Comparison of ENCODE assay signal across 7 mouse cellular contexts in the genomic region with DNA sequence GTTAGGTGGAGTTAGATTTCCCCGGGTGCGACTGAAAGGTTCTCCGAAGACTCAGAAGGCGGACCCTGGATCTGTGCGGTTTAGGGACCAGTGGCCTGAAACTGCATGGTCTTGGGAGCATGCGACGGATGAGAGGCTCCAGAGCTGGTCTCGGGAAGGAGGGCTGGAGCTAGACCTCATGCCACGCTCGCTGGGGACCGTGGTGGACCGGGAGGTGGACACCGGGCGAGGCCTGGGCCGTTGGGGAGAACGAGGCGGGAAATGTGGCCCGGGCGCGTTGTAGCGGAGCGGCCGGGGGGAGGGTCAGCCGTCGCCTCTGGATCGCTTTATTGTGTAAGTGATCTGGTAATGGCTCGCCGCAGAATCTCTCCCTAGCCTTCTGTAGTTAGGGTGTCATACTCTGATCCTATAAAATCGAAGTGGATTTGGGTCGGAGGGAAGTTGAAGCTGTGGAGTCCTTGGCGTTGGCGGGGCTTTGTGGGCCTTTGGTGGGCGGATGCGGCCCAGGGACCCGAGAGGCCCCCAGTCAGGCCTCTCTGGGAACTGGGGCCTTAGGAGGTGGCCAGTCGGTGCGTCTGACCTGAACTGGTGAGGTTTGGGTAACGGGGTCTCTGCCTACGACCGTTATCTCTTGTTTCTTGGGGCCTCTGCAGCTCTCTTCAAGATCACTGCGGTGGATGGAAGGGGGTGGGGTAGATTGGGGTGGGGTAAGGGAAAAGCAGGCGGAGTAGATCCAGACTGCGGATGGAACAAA. TPM values are rescaled to one million over a fixed set of nuclear protein-coding genes. Genes with fewer than 3 reads are reported as not detected.
DNase-seq lines count a peak whose midpoint lies in the region; ATAC-seq and TF ChIP-seq lines count a peak whose summit lies in the region.

No protein-coding gene starts in this region.

- peak overlapping the region; percentile 90 for H3K4me2 ChIP-seq in embryonic facial prominence, embryonic 14.5 days (ENCODE audit: low read depth, low read length)
- peak overlapping the region; percentile 90 for H3K4me2 ChIP-seq in heart, embryonic 15.5 days
- H3K4me2 ChIP-seq in lung, embryonic 15.5 days = peak overlapping the region; percentile 80

- TF ChIP-seq EP300 in MEL (IDR thresholded peaks at IDR 0.05; ENCODE audit: low read depth in 1 of 2, low read length in 2 of 2) = peak in 1 of 2 experiments; percentile 57; a peak in 1 of 4 replicates

- peaks cover 19 to 25% of the 10 kb centered on the region in 2 experiments for H3K36me3 ChIP-seq in MEL (ENCODE audit: control insufficient read depth in 1 of 2, insufficient read depth in 2 of 2, low read length in 2 of 2)
- H3K36me3 ChIP-seq in embryonic facial prominence, embryonic 14.5 days (ENCODE audit: control insufficient read depth, insufficient read depth, low read length) = 0 out of 2 replicates have a peak, but pooled peaks cover under 1% of the 10 kb centered on the region
- H3K36me3 ChIP-seq in heart, embryonic 15.5 days = no peaks in the 10 kb centered on the region; the same call in 1 of the 2 replicates
- no peaks in the 10 kb centered on the region for H3K36me3 ChIP-seq in lung, embryonic 15.5 days

- no peaks in the 10 kb centered on the region for H3K27me3 ChIP-seq in MEL (ENCODE audit: control insufficient read depth in 1 of 2, insufficient read depth in 2 of 2, low read length in 2 of 2)
- no peaks in the 10 kb centered on the region for H3K27me3 ChIP-seq in embryonic facial prominence, embryonic 14.5 days (replicated peaks; ENCODE audit: control insufficient read depth, insufficient read depth, low read length)
- H3K27me3 ChIP-seq in heart, embryonic 15.5 days = no peaks in the 10 kb centered on the region
- H3K27me3 ChIP-seq in lung, embryonic 15.5 days = no peaks in the 10 kb centered on the region

- H3K4me3 ChIP-seq in MEL (ENCODE audit: control insufficient read depth in 1 of 2, insufficient read depth in 1 of 2, low read depth in 2 of 2, low read length in 2 of 2) = peak overlapping the region; percentile 92 to 97
- peak overlapping the region; percentile 92 for H3K4me3 ChIP-seq in embryonic facial prominence, embryonic 14.5 days (ENCODE audit: low read depth, low read length)
- peak overlapping the region; percentile 97 for H3K4me3 ChIP-seq in heart, embryonic 15.5 days
- peak overlapping the region; percentile 69 for H3K4me3 ChIP-seq in lung, embryonic 15.5 days

- DNase-seq in MEL (ENCODE audit: low read depth, low spot score) = peak; percentile 80
- peak; percentile 59 for DNase-seq in adrenal gland, adult 2 months
- peak; percentile 59 for DNase-seq in embryonic facial prominence, embryonic 14.5 days (ENCODE audit: low spot score)
- peak; percentile 36 to 58 for DNase-seq in kidney, postnatal 25 days
- peak; percentile 42 to 56 for DNase-seq in right cerebral cortex, adult 2 months (ENCODE audit: low spot score in 2 of 2)

- H3K27ac ChIP-seq in MEL (ENCODE audit: control insufficient read depth, low read depth, low read length) = peak overlapping the region; percentile 95
- peak overlapping the region; percentile 98 for H3K27ac ChIP-seq in embryonic facial prominence, embryonic 14.5 days (replicated peaks; ENCODE audit: low read depth, low read length)
- H3K27ac ChIP-seq in heart, embryonic 15.5 days = peak overlapping the region; percentile 100
- H3K27ac ChIP-seq in lung, embryonic 15.5 days = peak overlapping the region; percentile 93

- no peak for ATAC-seq in embryonic facial prominence, embryonic 14.5 days (ENCODE audit: low read depth)
- ATAC-seq in heart, embryonic 15.5 days (replicated peaks; ENCODE audit: insufficient number of reproducible peaks, insufficient read depth, low FRiP score, low read depth) = no peak
- ATAC-seq in lung, embryonic 15.5 days (ENCODE audit: borderline replicate concordance, extremely low read depth, low FRiP score, low TSS enrichment) = no peak

- peak overlapping the region; percentile 95 for H3K9ac ChIP-seq in MEL (ENCODE audit: control insufficient read depth, low read depth, low read length, poor library complexity, severe bottlenecking)
- H3K9ac ChIP-seq in embryonic facial prominence, embryonic 14.5 days (ENCODE audit: low read depth, low read length) = peak overlapping the region; percentile 94
- peak overlapping the region; percentile 96 for H3K9ac ChIP-seq in heart, embryonic 15.5 days
- H3K9ac ChIP-seq in lung, embryonic 15.5 days = peak overlapping the region; percentile 88

- peaks cover 50% of the 10 kb centered on the region for H3K79me2 ChIP-seq in MEL (ENCODE audit: control insufficient read depth, insufficient read depth, low read length, poor library complexity)

- no peak for TF ChIP-seq CTCF in MEL (IDR thresholded peaks at IDR 0.05 in 2 of 3, conservative IDR thresholded peaks at IDR 0.05 in 1 of 3; ENCODE audit: control insufficient read depth in 1 of 3, insufficient read depth in 1 of 3, low read depth in 2 of 3, low read length in 3 of 3, poor library complexity in 1 of 3, severe bottlenecking in 1 of 3)

- no peak for TF ChIP-seq RAD21 in MEL (IDR thresholded peaks at IDR 0.05; ENCODE audit: low read depth, low read length)

- under 1% methylated on average over 41 of the region's 43 CpGs for WGBS in embryonic facial prominence, embryonic 14.5 days
- 1% methylated on average over 43 of the region's 43 CpGs for WGBS in heart, embryonic 15.5 days
- under 1% methylated on average over 43 of the region's 43 CpGs for WGBS in lung, embryonic 15.5 days

- H3K4me1 ChIP-seq in MEL (ENCODE audit: control insufficient read depth in 1 of 2, insufficient read depth in 2 of 2, low read length in 2 of 2) = peaks cover 22 to 24% of the 10 kb centered on the region in 2 experiments
- peaks cover 11% of the 10 kb centered on the region for H3K4me1 ChIP-seq in embryonic facial prominence, embryonic 14.5 days (ENCODE audit: control insufficient read depth, insufficient read depth, low read length)
- H3K4me1 ChIP-seq in heart, embryonic 15.5 days (replicated peaks) = peaks cover 18% of the 10 kb centered on the region
- H3K4me1 ChIP-seq in lung, embryonic 15.5 days = peaks cover 21% of the 10 kb centered on the region

- no peaks in the 10 kb centered on the region for H3K9me3 ChIP-seq in MEL (replicated peaks; ENCODE audit: insufficient read depth, low read length)
- H3K9me3 ChIP-seq in embryonic facial prominence, embryonic 14.5 days (ENCODE audit: control insufficient read depth, low read length) = no peaks in the 10 kb centered on the region
- no peaks in the 10 kb centered on the region for H3K9me3 ChIP-seq in heart, embryonic 15.5 days (replicated peaks)
- H3K9me3 ChIP-seq in lung, embryonic 15.5 days = no peaks in the 10 kb centered on the region

- TF ChIP-seq POLR2A in MEL (IDR thresholded peaks at IDR 0.05; ENCODE audit: control insufficient read depth in 1 of 2, insufficient read depth in 1 of 2, low read depth in 1 of 2, low read length in 2 of 2, poor library complexity in 1 of 2) = peak; percentile 51 to 72

TF ChIP-seq in MEL, 35 proteins besides CTCF, POLR2A, EP300 and RAD21 (continues in another document):
- TF ChIP-seq MAFK (IDR thresholded peaks at IDR 0.05; ENCODE audit: borderline replicate concordance, low read depth, low read length) (no peak), MAX (IDR thresholded peaks at IDR 0.05; ENCODE audit: low read length) (0 out of 2 replicates have a peak, but pooled peaks have one; percentile 28), MXI1 (IDR thresholded peaks at IDR 0.05; ENCODE audit: low read depth, low read length) (peak; percentile 34), E2F4 (IDR thresholded peaks at IDR 0.05; ENCODE audit: borderline replicate concordance, low read depth, low read length) (peak; percentile 70; the same call in 1 of the 2 replicates), BHLHE40 (IDR thresholded peaks at IDR 0.05; ENCODE audit: borderline replicate concordance, low read depth, low read length) (no peak), POLR2AphosphoS2 (IDR thresholded peaks at IDR 0.05; ENCODE audit: low read length) (0 out of 2 replicates have a peak, but pooled peaks have one; percentile 40), TCF12 (IDR thresholded peaks at IDR 0.05; ENCODE audit: low read depth, low read length) (peak; percentile 49; the same call in 1 of the 2 replicates), CHD1 (IDR thresholded peaks at IDR 0.05; ENCODE audit: low read depth, low read length) (peak; percentile 87), NELFE (IDR thresholded peaks at IDR 0.05; ENCODE audit: low read depth, low read length) (peak; percentile 77), TBP (IDR thresholded peaks at IDR 0.05; ENCODE audit: low read depth, low read length) (0 out of 2 replicates have a peak, but pooled peaks have one; percentile 45), SIN3A (IDR thresholded peaks at IDR 0.05; ENCODE audit: low read length) (no peak; the same call in 1 of the 2 replicates), HCFC1 (IDR thresholded peaks at IDR 0.05; ENCODE audit: low read depth, low read length) (0 out of 2 replicates have a peak, but pooled peaks have one; percentile 7), ZC3H11A (IDR thresholded peaks at IDR 0.05; ENCODE audit: low read depth, low read length) (0 out of 2 replicates have a peak, but pooled peaks have one; percentile 2), MAZ (IDR thresholded peaks at IDR 0.05; ENCODE audit: low read depth, low read length) (peak; percentile 76), SMC3 (IDR thresholded peaks at IDR 0.05; ENCODE audit: low read depth, low read length) (no peak), ZNF384 (IDR thresholded peaks at IDR 0.05; ENCODE audit: low read depth, low read length) (peak; percentile 4; the same call in 1 of the 2 replicates), USF1 (IDR thresholded peaks at IDR 0.05; ENCODE audit: low read depth, low read length) (no peak), UBTF (IDR thresholded peaks at IDR 0.05; ENCODE audit: borderline replicate concordance, insufficient read depth, low read depth, low read length) (peak; percentile 76; the same call in 1 of the 2 replicates), RCOR1 (IDR thresholded peaks at IDR 0.05; ENCODE audit: low read depth, low read length) (0 out of 2 replicates have a peak, but pooled peaks have one; percentile 22), GATA1 (IDR thresholded peaks at IDR 0.05; ENCODE audit: low read depth, low read length) (peak; percentile 22; the same call in 1 of the 2 replicates)

RNA-seq across cellular contexts. Expression of gene Myh10, which starts 1.5 kb away (rescaled TPM):
- 127 and 138 TPM in 2 replicates for total RNA-seq in MEL (2012; rRNA removed)
- polyA plus RNA-seq in MEL (2012; ENCODE audit: insufficient read depth in 1 of 2, insufficient read length in 2 of 2, low read depth in 1 of 2, low replicate concordance in 2 of 2, missing spikeins in 1 of 2) = 100 to 1,000 TPM in 1 of 2 experiments, 10 to 100 TPM in 1; 99.3 to 187 TPM
- 10 to 100 TPM; 31.8 to 43.8 TPM for total RNA-seq in adrenal gland, adult 2 months (2021)
- polyA plus RNA-seq in adrenal gland, adult 2 months (2012; rRNA removed) = 9.4 and 10.1 TPM in 2 replicates
- 103 and 117 TPM in 2 replicates for polyA plus RNA-seq in embryonic facial prominence, embryonic 14.5 days (2014; fragmentation: Nextera tagmentation; extraction: Ambion mirVana)
- 90.9 and 110 TPM in 2 replicates for polyA plus RNA-seq in heart, embryonic 15.5 days (2015; fragmentation: Nextera tagmentation; extraction: Ambion mirVana)
- polyA plus RNA-seq in lung, embryonic 15.5 days (2015; fragmentation: Nextera tagmentation; extraction: Ambion mirVana) = 130 and 136 TPM in 2 replicates
